Mouse (Mus musculus) retina, embryonic 14.5 days (tissue): ENCODE measurements around the gene Cenpm.
A peak's percentile ranks its signal among the peaks of the same experiment; 100 is the strongest.

Experiments
- DNase-seq: peaks from one replicate; pipeline ENCODE4 v3.0.0-alpha.2; 2015; ENCODE audit warnings: low spot score

Cenpm gene

DNA sequence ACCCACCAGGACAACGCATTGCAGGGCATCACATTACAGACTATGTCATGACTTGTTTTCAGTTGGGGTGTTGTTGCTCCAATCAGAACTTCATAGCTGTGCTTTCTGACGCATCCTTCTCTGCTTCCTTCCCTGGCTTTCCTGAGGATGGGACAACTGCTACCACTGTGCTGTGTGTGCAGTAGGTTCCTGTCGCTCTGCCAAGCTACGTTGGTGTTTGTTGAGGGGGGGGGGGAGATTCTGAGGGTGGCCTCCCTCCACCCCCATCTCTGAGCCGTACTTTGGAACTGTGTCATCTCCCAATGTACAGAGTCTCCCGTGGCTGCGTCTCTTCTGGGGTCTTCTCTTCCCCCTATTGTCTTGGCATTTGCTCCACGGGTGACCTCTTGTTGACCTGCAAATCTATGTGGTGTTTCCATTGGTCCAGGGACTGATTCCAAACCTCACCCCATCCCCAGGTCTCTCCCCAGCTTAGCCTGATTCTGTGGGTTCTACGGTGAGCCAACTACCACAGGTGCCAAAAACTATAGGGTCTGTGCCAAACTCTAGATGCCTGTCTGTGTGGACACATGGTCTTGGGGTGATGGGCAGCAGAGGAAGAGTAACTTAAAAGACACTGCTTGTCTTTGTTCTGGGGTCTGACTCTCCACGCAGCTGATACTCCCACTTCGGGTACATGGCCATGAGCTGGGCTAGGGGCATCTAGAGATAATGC lies 29.1 kb downstream of the Cenpm start:
- no peak for DNase-seq

DNA sequence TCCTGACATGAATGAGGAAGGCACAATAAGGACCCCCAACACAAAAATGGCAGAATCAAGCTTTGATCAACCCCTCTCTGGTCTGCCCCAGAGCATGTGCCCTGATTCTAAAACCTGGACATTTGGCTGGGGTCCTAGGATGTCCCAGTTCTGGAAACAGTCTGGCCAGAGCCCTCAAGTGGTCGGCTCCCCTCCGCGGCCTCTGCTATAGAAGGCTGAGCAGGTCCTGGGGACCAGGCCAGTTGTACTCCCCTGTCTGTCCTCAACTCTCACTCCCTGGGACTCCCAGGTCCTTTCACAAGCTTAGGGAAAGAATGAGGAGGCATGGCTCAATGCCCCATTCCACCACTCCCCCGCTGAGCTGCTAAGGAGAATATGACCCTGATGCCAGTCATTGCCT lies 31.3 kb downstream of the Cenpm start:
- DNase-seq, result no peak

- DNase-seq, result no peak
These were observed 31.8 kb downstream of the Cenpm start, which contains the start of gene Shisa8 for GRCm38 (mm10) chr15:82212752-82213063. Gene Shisa8, minus strand, starts transcription at chr15:82212815.

DNA sequence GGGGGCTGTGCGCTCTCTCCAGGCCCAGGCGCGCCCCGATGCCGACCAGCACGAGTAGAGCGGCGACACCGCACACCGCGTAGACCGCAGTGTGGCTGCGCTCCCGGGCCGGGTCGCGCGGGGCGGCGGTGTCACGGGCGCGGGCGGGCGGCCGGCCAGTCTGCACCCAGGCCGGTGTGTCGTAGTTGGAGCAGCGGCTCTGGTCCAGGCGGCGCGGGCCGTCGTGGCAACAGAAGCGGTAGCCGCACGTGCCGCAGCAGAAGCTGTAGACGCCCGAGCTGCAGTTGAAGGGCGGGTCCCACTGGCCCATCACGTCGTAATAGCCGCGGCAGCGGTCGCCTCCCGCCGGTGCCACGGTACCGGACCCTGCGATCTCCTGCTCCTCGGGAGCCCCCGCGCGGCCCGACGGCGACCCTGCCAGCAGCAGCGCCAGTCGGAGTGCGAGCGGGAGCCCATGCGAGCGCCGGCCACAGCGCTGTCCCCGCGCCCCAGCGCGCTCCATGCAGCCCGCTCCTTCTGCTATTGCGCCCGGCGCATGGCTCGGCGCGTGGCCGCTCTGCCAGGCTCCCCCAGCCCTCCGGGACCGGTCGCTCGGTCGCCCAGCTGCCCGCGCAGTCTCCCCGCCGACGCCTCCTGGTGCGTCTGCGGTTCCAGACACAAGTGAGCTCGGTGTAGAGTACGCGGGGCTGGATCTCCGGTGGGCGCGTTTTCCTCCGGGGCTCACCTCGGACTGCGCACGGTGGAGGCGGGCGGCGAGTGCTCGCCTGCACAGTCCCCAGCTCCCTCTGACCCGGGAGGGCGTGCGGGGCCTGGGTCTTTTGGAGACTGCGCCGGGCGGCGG lies 32.4 kb downstream of the Cenpm start:
- peak; percentile 53 for DNase-seq

DNA sequence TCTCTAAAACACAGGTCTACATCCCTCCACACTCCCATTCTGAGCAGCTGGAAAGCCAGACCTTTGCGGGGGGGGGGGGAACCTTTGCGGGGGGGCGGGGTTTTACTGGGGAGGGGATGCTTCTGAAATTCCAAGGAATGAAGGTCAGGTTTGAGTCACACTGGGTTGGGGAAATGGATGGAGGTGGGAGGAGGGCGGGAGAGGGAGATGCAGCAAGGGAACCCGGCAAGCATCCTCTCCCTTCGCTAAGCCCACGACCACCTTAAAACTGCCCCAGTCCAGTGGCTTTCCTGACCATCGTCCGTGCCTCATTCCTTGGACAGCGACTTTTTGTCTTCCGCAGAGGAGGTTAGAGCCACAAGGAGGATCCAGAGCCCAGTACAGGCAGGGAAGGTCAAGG lies 33.3 kb downstream of the Cenpm start:
- DNase-seq, result no peak

- DNase-seq, result no peak
These were observed 33.7 kb downstream of the Cenpm start for GRCm38 (mm10) chr15:82210801-82211200.

DNA sequence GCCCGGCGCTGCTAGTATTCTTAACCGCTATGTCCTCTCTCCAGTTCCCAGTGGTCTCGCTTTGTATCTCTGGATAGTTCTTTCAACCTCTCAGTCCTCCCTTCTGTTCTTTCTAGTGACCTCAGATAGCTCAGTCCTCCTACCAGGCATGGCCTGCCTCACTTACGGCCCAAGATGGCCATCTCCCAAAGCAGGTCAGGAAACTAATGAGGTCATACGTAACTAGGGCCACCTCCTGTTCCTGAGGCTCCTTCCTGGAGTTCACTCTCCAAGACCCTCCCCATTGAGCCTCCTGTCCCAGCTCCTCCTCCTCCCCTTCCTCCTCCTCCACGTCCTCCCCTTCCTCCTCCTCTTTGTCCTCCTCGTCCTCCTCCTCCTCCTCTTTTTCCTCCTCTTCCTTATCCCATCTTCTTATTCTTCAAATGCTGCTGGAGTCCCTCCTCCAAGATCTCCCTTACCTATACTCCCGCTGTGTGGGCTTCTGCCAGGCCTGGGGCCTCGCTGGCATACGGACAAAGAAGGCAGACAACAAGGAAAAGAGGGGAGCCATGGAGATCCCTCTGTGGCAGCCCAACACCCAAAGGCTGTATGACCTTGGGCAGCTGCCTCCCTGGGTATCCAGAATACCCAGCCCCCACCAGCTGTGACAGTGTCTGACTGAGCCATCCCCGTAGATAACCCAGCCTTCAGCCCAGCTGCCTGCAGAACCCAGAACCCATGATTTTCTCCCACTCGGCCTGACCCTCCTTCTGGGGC lies 35.1 kb downstream of the Cenpm start:
- DNase-seq, result no peak

GRCm38 (mm10) chr15:82208307-82208706 lies 36.2 kb downstream of the Cenpm start:
- DNase-seq, result no peak

GRCm38 (mm10) chr15:82207504-82208219 lies 36.9 kb downstream of the Cenpm start:
- DNase-seq, result no peak

DNA sequence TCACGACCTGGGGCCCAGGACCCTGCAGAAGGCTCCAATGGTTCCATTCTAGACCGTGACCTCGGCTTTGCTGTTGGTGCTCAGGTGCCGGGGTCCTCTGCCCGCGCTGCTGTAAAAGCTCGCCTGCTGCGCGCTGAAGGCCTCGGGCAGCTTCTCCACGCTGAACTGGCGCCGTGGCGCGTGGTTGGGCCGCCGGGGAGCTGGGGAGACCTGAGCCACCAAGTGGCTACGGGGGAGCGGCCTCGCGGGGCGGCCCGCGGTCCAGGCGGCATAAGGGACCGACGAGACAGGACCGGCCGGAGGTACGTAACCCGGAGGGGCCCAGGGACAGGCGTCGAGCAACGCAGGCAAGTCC lies 37.5 kb downstream of the Cenpm start:
- no peak for DNase-seq

DNA sequence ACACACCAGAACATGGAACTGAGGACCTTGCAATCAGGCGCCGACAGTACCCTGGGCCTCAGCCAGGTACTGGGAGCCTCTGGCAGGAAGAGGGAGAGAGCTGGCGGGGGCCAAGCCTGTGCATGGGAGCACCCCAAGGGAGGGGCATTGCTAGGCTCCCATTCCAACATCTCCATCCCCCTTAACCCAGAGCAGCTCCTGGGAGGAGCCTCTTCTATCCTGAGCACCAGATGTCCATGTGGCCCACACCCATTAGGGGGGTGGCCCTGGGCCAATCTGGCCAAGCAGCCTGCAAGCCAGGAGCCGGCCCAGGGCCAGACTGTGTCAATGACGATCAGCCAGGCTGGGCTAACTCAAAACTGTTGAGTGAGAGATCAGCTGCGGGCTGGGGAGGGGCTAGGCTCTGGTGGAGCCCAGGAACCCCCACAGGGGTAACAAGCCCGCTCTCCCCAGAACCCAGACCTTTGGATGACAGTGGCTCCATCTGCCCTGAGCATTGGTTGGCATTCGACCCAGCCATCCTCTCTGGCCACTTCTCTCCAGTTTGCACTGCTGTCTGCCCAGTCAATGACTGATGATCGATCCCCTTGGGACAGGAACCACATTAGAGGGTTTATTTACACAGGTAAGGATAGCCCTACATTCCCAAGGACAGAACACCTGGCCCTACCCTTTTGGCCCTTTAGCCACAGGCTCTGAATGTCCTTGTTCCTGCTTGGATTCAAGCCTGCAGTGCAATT lies 38.0 kb downstream of the Cenpm start:
- DNase-seq, result peak; percentile 46

- DNase-seq, result no peak
These were observed 39.7 kb downstream of the Cenpm start for GRCm38 (mm10) chr15:82204680-82205371.

GRCm38 (mm10) chr15:82203611-82204351 lies 40.8 kb downstream of the Cenpm start:
- no peak for DNase-seq

DNA sequence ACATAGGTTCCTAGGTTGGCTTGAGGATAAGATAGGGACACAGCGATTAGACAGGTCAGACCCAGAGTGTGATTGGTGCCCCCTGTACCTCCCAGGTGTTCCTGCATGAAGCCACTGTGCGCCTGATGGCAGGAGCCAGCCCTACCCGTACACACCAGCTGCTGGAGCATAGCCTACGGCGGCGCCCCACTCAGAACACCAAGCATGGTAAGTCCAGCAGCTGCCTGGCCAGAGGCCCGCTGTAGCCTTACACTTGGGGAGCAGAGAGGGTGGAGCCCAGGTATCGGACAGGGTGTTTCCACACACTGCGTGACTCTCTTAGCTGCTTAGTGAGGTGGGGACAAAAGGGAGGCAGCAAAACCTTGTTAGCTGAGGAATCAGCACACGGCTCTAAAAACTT lies 41.5 kb downstream of the Cenpm start:
- no peak for DNase-seq

- DNase-seq, result no peak
These were observed 42.5 kb downstream of the Cenpm start for GRCm38 (mm10) chr15:82202086-82202485.

DNA sequence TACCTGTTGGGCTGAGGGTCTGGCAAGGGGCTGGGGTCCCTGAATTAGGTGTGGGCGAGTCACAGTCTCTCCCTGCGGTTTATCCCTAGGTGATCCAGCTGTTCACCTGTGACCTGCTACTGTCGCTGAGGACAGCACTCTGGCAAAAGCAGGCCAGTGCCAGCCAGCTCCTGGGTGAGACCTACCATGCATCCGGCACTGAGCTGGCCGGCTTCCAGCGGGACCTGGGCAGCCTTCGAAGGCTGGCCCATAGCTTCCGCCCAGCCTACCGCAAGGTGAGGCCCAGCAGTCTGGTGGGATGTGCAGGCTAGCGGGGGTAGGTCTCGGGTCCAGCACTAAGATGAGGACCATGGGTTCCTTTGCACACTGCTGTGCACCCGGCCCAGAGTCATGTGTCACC lies 45.0 kb downstream of the Cenpm start:
- no peak for DNase-seq

DNA sequence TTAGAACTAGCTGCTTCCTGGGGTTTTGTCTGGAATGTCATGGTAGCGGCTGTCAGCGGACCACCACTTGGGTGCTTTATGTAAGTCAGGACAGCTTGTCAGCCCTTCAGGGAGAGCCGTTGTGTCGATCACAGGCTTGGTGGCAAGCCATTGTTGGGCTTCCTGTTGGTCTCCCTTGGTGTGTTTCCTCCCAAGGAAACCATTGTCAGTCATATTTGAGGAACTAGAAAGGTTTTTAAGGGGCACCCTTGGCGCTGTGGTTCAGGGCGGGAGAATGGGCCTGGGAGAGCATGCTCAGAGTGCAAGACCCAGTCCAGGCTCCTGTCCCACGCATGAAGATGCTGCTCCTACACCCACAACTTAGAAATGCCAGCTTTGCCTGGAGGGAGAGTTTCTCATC lies 46.2 kb downstream of the Cenpm start:
- no peak for DNase-seq

DNA sequence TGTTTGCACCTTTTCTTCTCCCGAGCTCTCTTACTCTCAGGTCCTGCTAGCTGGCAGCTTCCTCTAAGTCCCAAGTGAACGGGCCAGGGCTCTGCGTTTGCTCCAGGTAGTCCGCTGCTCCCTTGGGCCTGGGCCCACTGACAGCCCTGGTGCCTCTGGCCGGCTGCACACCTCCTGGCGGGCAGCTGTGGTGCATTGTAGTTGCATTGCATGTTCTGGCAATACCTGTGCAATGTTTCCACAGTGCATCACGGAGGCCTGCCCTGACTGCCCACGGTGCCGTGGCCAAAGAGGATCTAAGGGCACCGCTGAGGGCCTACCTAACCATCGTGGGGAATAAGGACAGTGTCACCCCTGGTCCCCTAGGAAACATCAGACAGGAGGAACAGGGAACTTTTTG lies 46.6 kb downstream of the Cenpm start:
- DNase-seq, result no peak

DNA sequence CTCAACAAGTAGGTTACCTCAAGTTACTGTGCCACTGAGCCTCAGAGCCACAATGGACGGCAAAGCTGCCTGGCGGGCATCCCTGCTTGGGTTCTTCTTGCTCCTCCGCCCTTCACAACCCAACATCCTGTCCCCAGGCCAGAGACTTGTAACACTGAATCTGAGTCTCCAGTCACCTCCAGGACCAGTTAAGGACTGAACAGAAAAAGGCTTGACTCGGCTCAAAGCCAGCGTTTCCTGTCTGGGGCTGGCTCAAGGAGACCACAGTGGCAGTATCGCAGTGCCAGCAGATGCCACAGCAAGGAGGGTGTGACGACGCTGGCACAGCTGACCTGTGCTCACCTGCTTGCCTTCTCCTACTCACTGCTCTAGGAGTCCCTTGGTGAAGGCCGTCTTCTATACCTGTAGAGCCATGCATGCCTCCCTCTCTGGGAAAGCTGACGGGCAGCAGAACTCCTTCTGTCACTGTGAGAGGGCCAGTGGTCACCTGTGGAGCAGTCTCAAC lies 47.2 kb downstream of the Cenpm start:
- DNase-seq, result no peak

DNA sequence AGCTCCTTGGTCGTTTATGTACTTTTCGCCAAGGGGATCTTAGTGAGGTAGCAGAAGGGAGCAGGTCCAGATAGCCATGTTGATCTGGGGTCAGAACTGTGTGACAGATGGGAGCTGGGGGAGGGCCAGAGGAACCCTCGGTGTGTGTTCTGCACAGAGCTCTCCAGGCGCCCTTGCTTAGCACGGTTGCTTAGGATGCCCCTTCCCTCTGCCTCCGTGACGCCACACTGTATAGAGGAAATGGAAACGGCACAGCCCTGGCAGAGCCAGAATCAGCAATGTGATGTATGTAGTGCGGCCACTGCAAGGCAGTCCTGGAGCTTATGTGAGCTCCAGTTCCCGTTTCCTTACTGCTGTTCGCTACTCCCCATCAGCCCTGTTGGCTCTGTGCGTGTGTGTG lies 48.2 kb downstream of the Cenpm start:
- DNase-seq, result no peak
